Mouse (Mus musculus): ENCODE measurements around the gene Krtap14.

Gene Krtap14

GRCm38 (mm10) chr16:88826095-88826652, at the start of gene Krtap14:
Gene Krtap14, minus strand, starts transcription at chr16:88826145.
- no peak for DNase-seq (ENCODE audit: low spot score in 2 of 2)

- no peak for DNase-seq (ENCODE audit: low spot score in 2 of 2)
Observed at GRCm38 (mm10) chr16:88874169-88874568, 48.2 kb upstream of the Krtap14 start, which contains the start of gene Krtap19-2. Gene Krtap19-2, minus strand, starts transcription at chr16:88874269.

GRCm38 (mm10) chr16:88869311-88869710, 43.4 kb upstream of the Krtap14 start, which contains the start of gene Krtap19-1:
Gene Krtap19-1, minus strand, starts transcription at chr16:88869411.
- no peak for DNase-seq (ENCODE audit: low spot score in 2 of 2)

GRCm38 (mm10) chr16:88864887-88865407, 39.0 kb upstream of the Krtap14 start:
- DNase-seq (ENCODE audit: low spot score in 2 of 2) = no peak

GRCm38 (mm10) chr16:88851450-88851849, 25.5 kb upstream of the Krtap14 start:
- DNase-seq (ENCODE audit: low spot score in 2 of 2) = no peak

- DNase-seq (ENCODE audit: low spot score in 2 of 2) = no peak
Observed at GRCm38 (mm10) chr16:88848558-88848957, 22.6 kb upstream of the Krtap14 start.

- no peak for DNase-seq (ENCODE audit: low spot score in 2 of 2)
Observed at GRCm38 (mm10) chr16:88847363-88847762, 21.4 kb upstream of the Krtap14 start.

- DNase-seq (ENCODE audit: low spot score in 2 of 2) = no peak
Observed at GRCm38 (mm10) chr16:88826978-88827377, 1.0 kb upstream of the Krtap14 start.

- DNase-seq (ENCODE audit: low spot score in 2 of 2) = no peak
Observed at GRCm38 (mm10) chr16:88823736-88824135, 2.2 kb downstream of the Krtap14 start.

GRCm38 (mm10) chr16:88820066-88820465, 5.9 kb downstream of the Krtap14 start, which contains the start of gene Krtap15:
Gene Krtap15, plus strand, starts transcription at chr16:88820215.
- DNase-seq (ENCODE audit: low spot score in 2 of 2) = no peak

- no peak for DNase-seq (ENCODE audit: low spot score in 2 of 2)
Observed at GRCm38 (mm10) chr16:88811827-88812226, 14.1 kb downstream of the Krtap14 start, which contains the start of gene Gm20741. Gene Gm20741, minus strand, starts transcription at chr16:88812220.

GRCm38 (mm10) chr16:88786786-88787185, 39.2 kb downstream of the Krtap14 start:
- DNase-seq (ENCODE audit: low spot score in 2 of 2) = no peak

- no peak for DNase-seq (ENCODE audit: low spot score in 2 of 2)
Observed at GRCm38 (mm10) chr16:88777596-88777995, 48.3 kb downstream of the Krtap14 start, which contains the start of gene Gm5965. Gene Gm5965, plus strand, starts transcription at chr16:88777896.

- no peak for DNase-seq (ENCODE audit: low spot score in 2 of 2)
Observed at GRCm38 (mm10) chr16:88774106-88774505, 51.8 kb downstream of the Krtap14 start, which contains the start of gene 2310057N15Rik. Gene 2310057N15Rik, minus strand, starts transcription at chr16:88774206.

Measured in spleen, postnatal 14 days (tissue).